Mouse (Mus musculus) neural tube, embryonic 11.5 days (tissue): ENCODE results near the gene Cnnm3. TPM values are rescaled to one million over a fixed set of nuclear protein-coding genes. Genes with fewer than 3 reads are reported as not detected.
A peak's percentile ranks its signal among the peaks of the same experiment; 100 is the strongest.

ENCODE experiments used
- ATAC-seq: fragments of 200-750 bp; cut with Nextera tagmentation; 2 replicates; pipeline ENCODE4 v1.8.0; 2017; ENCODE audit warnings: moderate number of reproducible peaks, mild to moderate bottlenecking, moderate TSS enrichment, moderate library complexity; ENCODE audit not compliant: insufficient read depth, low FRiP score, low TSS enrichment
- DNase-seq: peaks from one replicate; pipeline ENCODE4 v3.0.0-alpha.2; 2015; ENCODE audit warnings: low spot score
- H3K27ac ChIP-seq: fragments of 300-500 bp; sonication (generic); 2 replicates; pipeline ENCODE4 v1.5.1; 2014; ENCODE audit warnings: low read depth, mild to moderate bottlenecking, low read length
- H3K27me3 ChIP-seq: fragments of 300-500 bp; sonication (generic); 2 replicates; pipeline ENCODE4 v1.6.1; 2014; ENCODE audit warnings: mild to moderate bottlenecking, low read length, mixed read lengths; ENCODE audit not compliant: control insufficient read depth, insufficient read depth
- H3K36me3 ChIP-seq: fragments of 300-500 bp; sonication (generic); 2 replicates; pipeline ENCODE4 v1.6.1; 2014; ENCODE audit warnings: mild to moderate bottlenecking, low read length, moderate library complexity, mixed read lengths; ENCODE audit not compliant: control insufficient read depth, insufficient read depth
- H3K4me1 ChIP-seq: fragments of 300-500 bp; sonication (generic); 2 replicates; pipeline ENCODE4 v1.6.1; 2014; ENCODE audit warnings: low read length, mixed read lengths; ENCODE audit not compliant: control insufficient read depth, insufficient read depth
- H3K4me2 ChIP-seq: fragments of 300-500 bp; sonication (generic); 2 replicates; pipeline ENCODE4 v1.6.1; 2014; ENCODE audit warnings: low read depth, mild to moderate bottlenecking, moderate library complexity
- H3K4me3 ChIP-seq: fragments of 300-500 bp; sonication (generic); 2 replicates; pipeline ENCODE4 v1.5.1; 2014; ENCODE audit warnings: low read depth, low read length
- H3K9ac ChIP-seq: fragments of 300-500 bp; sonication (generic); 2 replicates; pipeline ENCODE4 v1.6.1; 2014; ENCODE audit warnings: mild to moderate bottlenecking, low read length
- H3K9me3 ChIP-seq: fragments of 300-500 bp; sonication (generic); 2 replicates; pipeline ENCODE4 v1.6.1; 2016; ENCODE audit warnings: low read length; ENCODE audit not compliant: control insufficient read depth
- WGBS: fragments of 180-500 bp; shearing (Covaris S2); extraction: QIAGEN DNeasy Blood & Tissue Kit; methylation state at CpG from one replicate; pipeline ENCODE4 v1.1.7; 2014; 5-methylcytosine and 5-hydroxymethylcytosine counted together
- polyA plus RNA-seq: library from polyadenylated mRNA; unstranded; fragments of >200 nt; fragmentation: Nextera tagmentation; extraction: Ambion mirVana; gene quantifications from 2 replicates; pipeline ENCODE4 v1.2.1, GENCODE M21; 2014

The Cnnm3 gene
- polyA plus RNA-seq, 1 experiment from 2014 or later = 5.6 TPM

DNA sequence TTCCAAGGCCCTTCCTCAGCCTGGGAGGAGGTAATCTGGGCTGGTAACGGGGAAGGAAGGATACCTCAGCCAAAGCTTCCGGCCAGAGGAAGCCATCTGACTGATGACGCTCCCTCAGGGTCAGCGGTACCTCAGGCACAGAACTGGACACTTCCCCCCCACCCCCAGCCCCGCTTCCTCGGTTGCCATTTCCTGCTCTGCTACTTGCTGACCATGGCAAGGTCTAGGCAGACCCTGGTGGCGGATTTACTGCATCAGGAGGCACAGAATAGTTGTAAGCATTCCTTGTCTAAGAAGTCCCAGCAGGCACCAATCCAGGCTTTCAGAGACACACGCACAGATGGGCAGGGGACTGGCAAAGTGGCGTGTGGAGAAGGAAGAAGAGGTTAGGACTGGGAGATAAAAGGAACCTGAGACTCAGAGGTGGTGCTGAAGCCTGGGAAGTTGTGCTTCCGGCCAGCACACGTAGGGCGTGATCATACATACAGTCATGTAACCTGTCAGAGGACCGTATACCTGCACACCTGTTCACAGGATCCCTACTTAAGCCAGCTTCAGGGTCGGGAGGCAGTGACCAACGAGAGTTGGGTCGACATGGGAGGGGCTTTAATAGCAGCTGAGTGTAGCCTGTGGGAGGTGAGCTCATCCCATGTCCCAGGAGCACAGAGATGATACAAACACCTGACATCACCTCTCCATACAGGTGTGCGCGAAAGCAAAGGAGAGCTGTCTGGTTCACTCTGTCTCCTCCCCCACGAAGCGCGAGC, 43.1 kb downstream of the Cnnm3 start:
- ATAC-seq (no peak), DNase-seq (no peak)
- Histone ChIP-seq H3K27me3 (no peaks in the 10 kb centered on the region), H3K4me1 (peaks cover 33% of the 10 kb centered on the region), H3K36me3 (peaks cover 34% of the 10 kb centered on the region), H3K27ac (no peak overlapping the region; the same call in 1 of the 2 replicates), H3K4me3 (peak overlapping the region; percentile 96), H3K9me3 (no peaks in the 10 kb centered on the region), H3K4me2 (peak overlapping the region; percentile 99), H3K9ac (peak overlapping the region; percentile 98)
- 74% methylated on average over 21 of the region's 21 CpGs for whole genome bisulfite sequencing

DNA sequence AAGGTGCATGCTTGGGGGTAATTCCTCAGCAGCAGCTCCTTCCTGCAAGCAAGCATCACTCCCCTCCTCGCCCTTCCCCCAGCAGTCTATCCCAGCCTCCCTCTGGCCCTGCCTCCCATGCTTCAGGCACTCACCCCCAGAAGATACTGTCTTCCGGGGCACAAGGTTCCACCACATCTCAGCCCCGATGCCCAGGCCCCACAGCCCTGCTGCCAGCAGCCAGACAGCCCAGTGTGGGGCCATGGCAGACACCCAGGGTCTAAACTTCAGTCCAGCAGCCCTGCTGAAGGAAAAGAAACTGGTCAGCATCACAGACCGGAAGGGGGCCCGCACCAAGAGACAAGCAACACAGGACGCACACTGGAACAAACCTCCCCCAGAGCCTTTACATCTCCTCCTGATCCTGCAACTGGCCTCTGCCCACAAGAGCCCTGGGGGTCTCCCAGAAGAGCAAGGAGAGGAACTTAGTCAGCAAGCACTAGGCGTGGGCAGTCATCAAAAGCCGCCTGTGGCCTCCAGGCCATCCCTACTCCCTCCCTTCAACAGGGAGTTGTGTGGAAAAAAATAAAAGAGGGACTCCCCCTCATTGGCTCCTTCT, 44.2 kb downstream of the Cnnm3 start:
- WGBS = 7% methylated on average over 8 of the region's 8 CpGs
- Histone ChIP-seq H3K4me2 (peak overlapping the region; percentile 99), H3K9ac (peak overlapping the region; percentile 98), H3K9me3 (no peaks in the 10 kb centered on the region), H3K4me1 (peaks cover 31% of the 10 kb centered on the region), H3K36me3 (peaks cover 28% of the 10 kb centered on the region), H3K4me3 (peak overlapping the region; percentile 96), H3K27me3 (no peaks in the 10 kb centered on the region), H3K27ac (peak overlapping the region; percentile 98)
- ATAC-seq = no peak
- peak; percentile 40 for DNase-seq

DNA sequence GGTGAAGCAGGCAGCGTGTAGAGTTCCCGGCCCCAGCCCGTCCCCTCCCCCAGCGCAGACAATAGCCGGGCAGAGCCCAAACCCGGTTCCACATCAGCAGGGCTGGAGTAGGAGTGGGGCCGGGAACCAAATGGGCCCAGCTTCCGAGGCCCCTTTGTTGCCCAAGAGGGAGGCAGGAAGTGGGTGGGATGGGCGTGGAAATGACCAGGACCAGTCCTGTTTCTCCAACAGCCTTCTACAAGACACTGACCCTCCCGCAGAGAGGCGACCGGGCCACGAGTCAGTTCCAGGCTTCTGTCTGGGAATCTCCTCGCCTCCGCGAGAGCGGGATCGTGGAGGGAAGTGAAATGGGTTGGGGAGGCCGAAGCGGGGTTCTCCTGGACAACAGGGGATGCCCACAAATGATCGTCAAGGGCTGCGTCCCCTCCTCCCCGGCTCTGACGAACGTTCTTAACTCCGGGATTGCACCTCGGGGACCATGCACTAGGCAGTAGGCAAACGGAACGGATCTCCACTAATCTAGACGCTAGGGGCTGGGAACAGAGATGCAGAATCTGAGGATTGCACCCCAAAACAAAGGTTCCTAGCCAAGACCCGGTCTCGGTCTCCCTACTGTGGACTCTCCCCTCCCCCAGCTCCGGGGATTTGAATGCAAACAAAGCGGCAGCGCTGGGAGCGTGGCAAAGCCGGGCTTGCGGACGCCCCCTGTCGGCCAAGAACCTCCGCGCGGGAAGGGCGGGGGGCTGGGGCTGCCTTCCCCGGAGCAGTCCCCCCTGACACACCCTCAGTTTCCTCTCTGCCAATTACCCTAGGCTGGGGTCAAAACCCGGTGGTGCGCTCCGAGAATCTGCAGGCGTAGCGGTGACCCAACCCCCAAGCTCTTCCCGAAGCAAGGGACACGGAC, 45.1 kb downstream of the Cnnm3 start:
- DNase-seq (peak; percentile 96), ATAC-seq (peak; percentile 79)
- Histone ChIP-seq H3K36me3 (peaks cover 22% of the 10 kb centered on the region), H3K4me3 (peak overlapping the region; percentile 96), H3K9ac (peak overlapping the region; percentile 98), H3K27me3 (no peaks in the 10 kb centered on the region), H3K4me2 (peak overlapping the region; percentile 99), H3K27ac (peak overlapping the region; percentile 98), H3K4me1 (peaks cover 31% of the 10 kb centered on the region), H3K9me3 (no peaks in the 10 kb centered on the region)
- WGBS = under 1% methylated on average over 52 of the region's 52 CpGs

DNA sequence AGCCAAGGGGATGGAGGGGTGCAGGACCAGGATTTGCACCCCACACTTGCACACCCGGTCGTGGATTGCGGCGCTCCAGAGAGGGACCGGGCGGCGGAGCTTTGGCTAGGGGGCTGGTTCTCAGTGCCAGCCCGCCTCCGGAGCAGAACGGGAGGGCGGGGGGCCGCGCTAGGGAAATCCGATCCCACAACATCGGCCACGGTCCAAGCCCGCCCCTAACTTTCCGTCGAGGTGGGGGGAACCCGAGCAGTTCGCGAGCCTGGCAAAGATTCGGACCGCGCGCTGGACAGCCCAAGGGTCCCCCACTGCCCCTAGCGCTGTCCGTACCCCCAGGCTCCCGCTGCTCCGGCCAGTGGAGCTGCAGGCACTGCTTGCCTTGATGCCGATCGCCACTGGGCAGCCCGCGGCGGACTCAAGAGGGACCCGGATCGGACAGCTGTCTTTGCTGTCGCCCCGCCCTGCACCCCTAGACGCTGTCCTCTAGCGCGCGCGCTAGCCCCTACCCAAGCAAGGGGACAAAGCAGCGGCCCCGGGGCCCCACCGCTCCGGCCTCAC, 45.9 kb downstream of the Cnnm3 start:
- peak overlapping the region; percentile 96 for H3K4me3 ChIP-seq
- DNase-seq (peak; percentile 84), ATAC-seq (peak; percentile 49)
- no peaks in the 10 kb centered on the region for H3K9me3 ChIP-seq
- peak overlapping the region; percentile 99 for H3K4me2 ChIP-seq
- H3K36me3 ChIP-seq = peaks cover 15% of the 10 kb centered on the region
- no peaks in the 10 kb centered on the region for H3K27me3 ChIP-seq
- H3K27ac ChIP-seq = peak overlapping the region; percentile 98
- peaks cover 31% of the 10 kb centered on the region for H3K4me1 ChIP-seq
- WGBS = under 1% methylated on average over 44 of the region's 48 CpGs
- H3K9ac ChIP-seq = peak overlapping the region; percentile 98

DNA sequence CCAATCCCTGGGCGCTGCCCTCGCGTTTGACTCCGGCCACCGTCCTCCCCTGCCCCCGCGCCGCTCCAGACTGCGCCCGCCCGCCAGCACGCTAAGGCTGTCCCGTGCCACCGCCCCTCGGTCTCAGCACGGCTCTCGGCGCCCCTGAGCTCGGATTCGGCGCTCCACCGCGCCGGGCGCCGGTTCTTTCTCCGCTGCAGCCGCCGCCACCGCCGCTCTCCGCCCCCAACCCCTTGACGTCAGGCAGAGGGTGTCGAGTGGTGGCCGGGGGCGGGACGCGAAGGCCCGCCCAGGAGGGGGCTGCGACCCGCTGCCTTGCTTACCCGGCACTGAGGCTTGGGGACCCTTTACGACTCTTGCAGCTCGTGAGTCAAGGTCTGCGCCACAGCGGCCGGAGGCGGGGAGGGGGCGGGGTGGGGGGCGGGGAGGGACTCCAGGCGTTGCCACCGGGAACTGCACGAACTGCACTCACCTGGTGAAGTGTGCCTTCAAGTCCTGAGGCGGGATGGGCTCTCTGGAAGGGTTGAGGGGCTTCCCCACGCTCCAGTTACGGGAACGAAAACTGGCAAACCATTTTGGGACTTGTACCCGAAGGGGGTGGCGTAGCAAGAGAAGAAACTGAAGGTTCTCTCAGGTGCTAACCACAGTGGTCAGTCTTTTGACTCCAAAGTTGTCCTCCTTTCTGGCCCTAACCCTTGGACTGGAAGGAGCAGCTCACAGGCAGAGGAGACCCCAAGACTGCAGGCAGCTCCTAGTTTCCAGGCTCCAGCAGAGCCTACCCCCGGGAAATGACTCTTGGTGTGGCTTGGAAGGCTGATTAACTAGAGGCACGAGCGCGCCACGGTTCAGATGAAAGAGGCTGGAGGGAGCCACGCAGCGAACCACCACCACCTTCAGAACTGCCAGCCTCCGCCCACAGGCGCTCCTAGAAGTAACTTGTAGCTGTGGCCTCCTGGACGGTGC, 46.6 kb downstream of the Cnnm3 start, which contains the start of gene Sema4c:
Gene Sema4c, minus strand, starts transcription at position 319 of the 963 bp plus-strand sequence.
- Histone ChIP-seq H3K9ac (peak within 1 kb of the TSS; percentile 98), H3K4me1 (peaks cover 31% of the 10 kb centered on the region), H3K27me3 (no peaks in the 10 kb centered on the region), H3K4me3 (peak within 1 kb of the TSS; percentile 96), H3K4me2 (peak within 1 kb of the TSS; percentile 99), H3K36me3 (peaks cover 7% of the 10 kb centered on the region), H3K9me3 (no peaks in the 10 kb centered on the region), H3K27ac (peak within 1 kb of the TSS; percentile 98)
- DNase-seq = peak; percentile 89
- under 1% methylated on average over 69 of the region's 69 CpGs for WGBS
- ATAC-seq = peak; percentile 70

DNA sequence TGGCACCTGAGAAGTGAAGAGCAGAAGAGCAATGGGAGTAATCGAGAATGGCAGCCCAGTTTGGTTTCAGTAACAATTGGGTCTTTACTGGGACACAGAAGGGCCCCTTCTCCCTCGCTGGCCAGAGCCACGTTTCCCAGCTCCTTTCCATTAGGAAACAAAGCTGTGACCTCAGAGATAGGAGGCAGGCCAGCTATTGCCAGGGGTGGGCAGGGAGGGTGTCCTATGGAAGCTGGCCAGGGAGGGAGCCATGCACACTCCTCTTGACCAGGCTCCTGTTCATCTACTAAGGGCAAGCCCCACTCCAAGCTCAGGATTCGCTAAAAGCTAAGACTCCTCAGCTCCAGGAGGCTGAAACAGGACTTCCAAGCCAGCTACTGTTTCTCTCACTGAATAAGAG, 47.6 kb downstream of the Cnnm3 start:
- 2% methylated on average over 4 of the region's 4 CpGs for WGBS
- no peak overlapping the region for H3K27ac ChIP-seq
- H3K4me1 ChIP-seq = peaks cover 28% of the 10 kb centered on the region
- H3K9ac ChIP-seq = no peak overlapping the region
- H3K27me3 ChIP-seq = no peaks in the 10 kb centered on the region
- no peaks in the 10 kb centered on the region for H3K36me3 ChIP-seq
- peak overlapping the region; percentile 99 for H3K4me2 ChIP-seq
- no peak for DNase-seq
- H3K9me3 ChIP-seq = no peaks in the 10 kb centered on the region
- no peak overlapping the region for H3K4me3 ChIP-seq
- no peak for ATAC-seq

DNA sequence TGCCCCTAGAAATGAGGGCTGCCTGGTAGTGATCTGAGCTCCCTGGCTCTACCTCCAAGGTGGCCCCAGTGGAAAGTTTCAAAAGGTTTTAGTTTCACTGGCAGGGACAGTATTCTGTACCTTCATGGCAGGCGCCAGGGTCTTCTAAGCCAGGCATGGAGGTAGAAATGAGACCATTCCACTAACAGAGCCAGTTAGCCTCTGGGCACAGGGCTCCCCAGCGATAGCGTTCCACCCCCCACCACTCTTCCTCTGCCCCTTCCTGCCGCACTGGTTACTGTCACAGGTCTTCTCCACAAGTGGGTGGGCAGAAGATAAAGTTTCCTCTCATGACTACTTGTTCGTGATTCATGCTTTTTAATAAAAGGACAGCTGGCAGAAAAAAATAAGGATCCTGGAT, 48.2 kb downstream of the Cnnm3 start:
- Histone ChIP-seq H3K4me1 (peaks cover 22% of the 10 kb centered on the region), H3K27ac (no peak overlapping the region), H3K27me3 (no peaks in the 10 kb centered on the region), H3K4me3 (no peak overlapping the region), H3K36me3 (no peaks in the 10 kb centered on the region), H3K4me2 (no peak overlapping the region), H3K9me3 (no peaks in the 10 kb centered on the region), H3K9ac (no peak overlapping the region)
- no peak for DNase-seq
- 61% methylated on average over 5 of the region's 5 CpGs for WGBS
- ATAC-seq = no peak
